Mouse (Mus musculus): ENCODE measurements at regions not wholly inside any gene's neighbourhood (a gene's known extent, or its start where the extent isn't known, plus 50 kb on each side); places are given as distances from the start of the nearest gene placed in this dataset.

GRCm38 (mm10) chr5:129367266-129367665, 133.8 kb upstream of the Sfswap start:
- no peak for TF ChIP-seq CTCF (IDR thresholded peaks at IDR 0.05; ENCODE audit: control insufficient read depth, insufficient read depth, insufficient read length)
- no peak for TF ChIP-seq CEBPB (IDR thresholded peaks at IDR 0.05; ENCODE audit: low read depth)
- TF ChIP-seq MYOG (IDR thresholded peaks at IDR 0.05; ENCODE audit: control insufficient read depth, extremely low read depth, insufficient read length), result no peak
- TF ChIP-seq USF1 (IDR thresholded peaks at IDR 0.05; ENCODE audit: low read depth), result no peak
- no peak for TF ChIP-seq FOSL1 (IDR thresholded peaks at IDR 0.05; ENCODE audit: insufficient read depth, low read length, poor library complexity, severe bottlenecking)
- no peak for TF ChIP-seq MYOD1 (IDR thresholded peaks at IDR 0.05; ENCODE audit: control insufficient read depth, insufficient read length, low read depth)
- no peak for TF ChIP-seq MAX (IDR thresholded peaks at IDR 0.05)

All from C2C12 (cell line).